Mouse (Mus musculus): Measurements from ENCODE around the gene Eloa. TPM values are rescaled to one million over a fixed set of nuclear protein-coding genes. Genes with fewer than 3 reads are reported as not detected.
"Not testable (repeated sequence)": the region's sequence is repeated elsewhere in the genome, so short reads cannot be mapped to it uniquely, and the experiment has no call there.

The Eloa gene
- total RNA-seq, 4 experiments from 2014 or later: 56.6 to 70.4 (median 62.9) TPM

DNA sequence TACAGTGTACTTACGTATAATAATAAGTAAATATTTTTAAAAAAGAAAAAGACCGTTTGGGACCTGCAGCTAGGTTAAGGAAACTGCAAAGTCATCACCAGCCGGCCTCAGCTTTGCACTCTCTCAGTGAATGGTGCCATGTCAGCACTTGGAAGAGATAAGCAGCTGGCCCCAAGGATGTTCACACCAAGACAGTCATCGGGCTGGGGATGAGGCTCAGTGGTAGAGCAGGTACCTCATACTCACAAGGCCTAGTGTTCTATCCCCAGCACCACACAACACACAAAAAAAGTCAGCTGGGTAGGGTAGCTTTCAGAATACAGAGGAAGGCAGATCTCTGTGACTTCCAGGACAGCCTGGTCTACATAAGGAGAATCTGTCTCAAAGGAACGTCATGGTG lies 36.4 kb downstream of the Eloa start:
- DNase-seq (ENCODE audit: low spot score in 2 of 2): no peak

GRCm38 (mm10) chr4:135984556-135984955 lies 37.0 kb downstream of the Eloa start:
- DNase-seq (ENCODE audit: low spot score in 2 of 2): no peak

DNA sequence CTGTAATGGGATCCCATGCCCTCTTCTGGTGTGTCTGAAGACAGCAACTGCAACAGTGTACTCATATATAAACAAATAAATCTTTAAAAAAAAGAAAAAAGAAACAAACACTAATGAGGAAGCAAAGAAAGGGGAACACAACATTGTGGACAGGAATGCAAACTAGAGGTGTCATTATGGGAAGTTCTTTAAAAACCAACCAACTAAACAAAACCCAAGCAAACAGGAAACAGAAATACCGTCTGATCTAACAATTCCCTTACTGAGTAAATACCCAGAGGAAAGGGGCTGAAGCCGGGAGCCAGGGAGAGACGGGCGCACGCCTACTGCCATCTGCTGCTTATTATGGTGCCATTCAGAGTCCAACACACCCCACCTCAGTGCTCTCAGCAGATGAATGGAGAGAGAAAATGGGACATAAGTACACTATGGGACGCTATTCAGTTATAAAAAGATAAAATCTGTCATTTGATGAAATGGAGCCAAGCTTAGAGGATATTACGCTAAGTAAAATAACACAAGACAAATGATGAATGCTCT lies 40.0 kb downstream of the Eloa start:
- DNase-seq (ENCODE audit: low spot score in 2 of 2): no peak

GRCm38 (mm10) chr4:135980223-135980622 lies 41.3 kb downstream of the Eloa start:
- not testable (repeated sequence) for DNase-seq (ENCODE audit: low spot score in 2 of 2)

DNA sequence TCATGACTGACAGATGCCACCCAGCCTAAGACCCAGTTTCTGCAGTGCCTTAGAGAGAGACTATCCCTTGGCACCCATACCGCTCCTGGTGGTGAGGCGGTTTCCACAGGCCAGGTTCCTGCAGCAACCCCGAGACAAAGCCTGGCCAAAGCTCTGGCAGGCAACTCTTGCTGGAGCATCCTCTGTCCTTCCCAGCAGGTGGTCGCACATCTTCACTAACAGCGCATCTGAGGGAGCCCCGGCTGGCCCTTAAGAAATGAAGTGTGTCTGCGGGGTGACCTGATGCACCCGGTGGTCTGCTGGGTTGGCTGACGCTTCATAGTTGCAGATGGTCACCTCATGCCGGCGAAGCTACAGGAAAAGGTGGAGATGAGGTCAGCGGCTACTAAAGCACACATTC lies 45.4 kb downstream of the Eloa start:
- no peak for DNase-seq (ENCODE audit: low spot score in 2 of 2)

DNA sequence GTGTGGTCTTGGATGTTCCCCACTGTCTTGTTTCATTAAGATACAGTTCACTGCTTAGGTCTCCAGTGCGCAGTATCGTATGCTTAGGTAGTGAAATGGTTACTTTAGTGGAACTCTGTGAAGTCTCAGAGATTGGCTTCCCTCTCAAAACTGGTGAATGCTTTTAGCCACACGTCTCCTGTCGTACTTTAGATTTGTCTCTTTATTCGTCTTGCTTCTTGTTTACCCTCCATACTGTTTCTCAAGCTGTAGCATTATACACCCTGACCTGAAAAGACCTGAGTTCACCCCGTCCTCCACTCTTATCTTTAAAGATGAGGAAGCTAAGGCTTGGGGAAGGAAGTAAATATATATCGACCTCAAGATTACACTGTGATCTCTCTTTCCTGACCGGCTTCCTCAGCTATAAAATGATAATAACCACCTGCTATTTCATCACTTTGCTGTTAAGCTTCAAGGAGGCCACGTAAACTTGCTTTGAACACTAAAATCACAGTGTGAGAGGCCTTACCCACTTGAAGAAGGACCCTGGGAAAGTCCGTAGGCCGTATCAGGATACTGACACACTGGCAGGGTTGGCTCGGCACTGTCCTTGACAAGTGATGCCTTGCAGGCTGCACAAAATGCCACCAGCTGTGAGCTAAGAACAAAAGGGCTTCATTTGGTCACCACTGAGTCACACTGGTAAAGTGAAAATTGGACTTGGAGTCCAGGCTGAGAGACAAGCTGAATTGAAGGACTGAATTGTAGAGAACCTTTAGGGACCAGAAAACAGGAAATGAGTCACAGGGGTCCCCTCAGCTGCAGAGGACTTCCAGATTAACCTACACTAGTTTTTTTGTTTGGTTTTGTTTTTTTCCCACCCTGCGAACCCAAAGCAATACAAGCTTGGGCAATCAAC lies 48.4 kb downstream of the Eloa start:
- no peak for DNase-seq (ENCODE audit: low spot score in 2 of 2)

GRCm38 (mm10) chr4:135972556-135972906 lies 49.0 kb downstream of the Eloa start, which contains the start of gene Lypla2:
TSS of gene Lypla2 (minus strand) at chr4:135972626.
- peak; percentile 73 to 85 for DNase-seq (ENCODE audit: low spot score in 2 of 2)

- no peak for DNase-seq (ENCODE audit: low spot score in 2 of 2)
Observed at GRCm38 (mm10) chr4:135971805-135972555, 49.6 kb downstream of the Eloa start.

DNA sequence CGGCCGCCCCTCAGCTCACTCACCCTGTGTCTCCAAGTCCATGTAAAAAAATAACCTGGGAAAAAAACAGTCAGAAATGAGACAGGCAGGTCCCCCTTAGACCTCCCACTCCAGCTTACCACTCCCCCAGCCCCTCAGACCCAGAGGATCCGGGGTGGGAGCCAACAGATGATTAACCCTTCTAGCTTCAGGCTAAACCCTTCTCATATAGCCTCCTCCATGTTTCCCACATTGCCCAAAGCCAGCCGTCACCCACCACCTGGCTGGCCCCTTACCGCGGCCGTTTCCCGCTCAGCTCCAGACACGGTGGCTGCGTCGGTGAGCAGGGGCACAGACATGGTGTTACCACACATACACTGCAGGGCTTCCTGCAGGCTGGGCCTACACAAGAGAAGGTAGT lies 51.0 kb downstream of the Eloa start:
- no peak for DNase-seq (ENCODE audit: low spot score in 2 of 2)

DNA sequence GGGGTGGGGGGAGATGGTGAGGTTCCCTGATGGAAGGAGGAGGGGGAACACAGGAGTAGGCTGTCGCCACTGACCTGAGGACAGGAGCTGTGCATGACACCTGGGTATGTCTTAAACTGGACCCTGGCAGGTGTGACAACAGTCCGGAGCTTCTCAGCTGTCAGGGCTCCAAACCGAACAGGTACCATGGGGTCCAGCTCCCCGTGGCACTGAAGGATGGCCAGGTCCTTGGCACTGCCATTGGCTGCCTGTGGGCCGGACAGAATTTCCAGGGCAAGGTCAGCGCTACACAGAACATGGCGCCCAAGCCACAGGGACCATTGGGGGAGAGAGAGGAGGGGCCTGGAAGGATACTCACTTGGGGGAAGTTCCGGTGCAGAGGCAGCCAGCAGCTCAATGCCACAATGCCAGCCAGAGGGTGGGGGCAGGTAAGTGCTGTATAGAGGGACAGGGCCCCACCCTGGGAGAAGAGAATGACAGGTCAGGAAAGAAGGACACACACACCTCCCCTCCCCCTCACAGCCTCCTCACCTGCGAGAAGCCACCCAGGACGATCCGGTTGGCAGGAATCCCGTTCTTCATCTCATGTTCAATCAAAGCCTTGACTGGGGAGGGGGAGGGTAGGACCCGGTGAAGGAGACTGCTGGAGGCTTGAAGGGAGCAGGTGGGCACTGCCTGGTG lies 52.4 kb downstream of the Eloa start:
- no peak for DNase-seq (ENCODE audit: low spot score in 2 of 2)

DNA sequence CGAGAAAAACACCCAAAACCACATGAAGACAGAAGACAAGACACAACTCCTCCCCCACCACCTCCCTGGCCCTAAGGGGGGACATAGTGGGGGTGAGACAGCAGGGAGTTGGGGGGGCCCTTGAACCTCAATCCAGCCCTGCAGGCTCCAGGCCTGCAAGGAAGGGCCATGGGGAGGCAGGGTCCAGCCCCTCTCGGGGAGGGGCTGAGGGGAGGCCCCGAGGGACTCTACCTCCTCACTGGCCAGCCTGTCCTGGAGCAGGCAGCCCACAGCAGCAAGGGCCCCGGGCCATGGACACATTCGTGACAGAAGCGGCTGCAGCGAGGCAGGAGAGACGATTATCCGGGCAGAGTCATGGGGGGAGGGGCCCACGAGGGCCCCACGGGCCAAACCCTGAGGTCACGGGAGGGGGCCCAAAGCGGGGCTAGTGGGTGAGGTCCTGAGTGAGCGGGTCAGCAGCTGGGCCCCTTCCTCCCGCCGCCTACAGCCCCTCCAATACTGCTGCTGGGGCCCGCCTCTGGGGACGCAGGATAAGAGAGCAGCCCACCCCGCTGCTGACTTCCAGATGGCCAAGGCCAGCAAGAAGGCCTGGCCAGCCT lies 53.2 kb downstream of the Eloa start:
- no peak for DNase-seq (ENCODE audit: low spot score in 2 of 2)

GRCm38 (mm10) chr4:135967086-135967760 lies 54.3 kb downstream of the Eloa start:
- no peak for DNase-seq (ENCODE audit: low spot score in 2 of 2)

DNA sequence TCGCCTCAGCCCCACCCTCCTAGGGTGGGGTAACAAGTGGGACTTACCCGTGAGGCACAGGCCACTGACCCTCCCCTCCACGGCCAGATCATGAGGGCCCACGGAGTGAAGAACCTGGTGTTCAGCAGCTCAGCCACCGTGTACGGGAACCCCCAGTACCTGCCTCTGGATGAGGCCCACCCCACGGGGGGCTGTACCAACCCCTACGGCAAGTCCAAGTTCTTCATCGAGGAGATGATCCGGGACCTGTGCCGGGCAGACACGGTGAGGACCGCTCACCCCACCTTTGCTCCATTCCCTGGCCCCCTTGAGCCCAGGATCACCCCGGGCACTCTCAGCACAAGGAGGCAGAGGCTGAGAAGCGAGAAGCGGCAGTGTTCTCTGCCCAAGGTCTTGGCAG lies 55.3 kb downstream of the Eloa start:
- no peak for DNase-seq (ENCODE audit: low spot score in 2 of 2)

GRCm38 (mm10) chr4:135965113-135965512 lies 56.5 kb downstream of the Eloa start:
- no peak for DNase-seq (ENCODE audit: low spot score in 2 of 2)

- no peak for DNase-seq (ENCODE audit: low spot score in 2 of 2)
Observed at GRCm38 (mm10) chr4:135964426-135964825, 57.1 kb downstream of the Eloa start.

DNA sequence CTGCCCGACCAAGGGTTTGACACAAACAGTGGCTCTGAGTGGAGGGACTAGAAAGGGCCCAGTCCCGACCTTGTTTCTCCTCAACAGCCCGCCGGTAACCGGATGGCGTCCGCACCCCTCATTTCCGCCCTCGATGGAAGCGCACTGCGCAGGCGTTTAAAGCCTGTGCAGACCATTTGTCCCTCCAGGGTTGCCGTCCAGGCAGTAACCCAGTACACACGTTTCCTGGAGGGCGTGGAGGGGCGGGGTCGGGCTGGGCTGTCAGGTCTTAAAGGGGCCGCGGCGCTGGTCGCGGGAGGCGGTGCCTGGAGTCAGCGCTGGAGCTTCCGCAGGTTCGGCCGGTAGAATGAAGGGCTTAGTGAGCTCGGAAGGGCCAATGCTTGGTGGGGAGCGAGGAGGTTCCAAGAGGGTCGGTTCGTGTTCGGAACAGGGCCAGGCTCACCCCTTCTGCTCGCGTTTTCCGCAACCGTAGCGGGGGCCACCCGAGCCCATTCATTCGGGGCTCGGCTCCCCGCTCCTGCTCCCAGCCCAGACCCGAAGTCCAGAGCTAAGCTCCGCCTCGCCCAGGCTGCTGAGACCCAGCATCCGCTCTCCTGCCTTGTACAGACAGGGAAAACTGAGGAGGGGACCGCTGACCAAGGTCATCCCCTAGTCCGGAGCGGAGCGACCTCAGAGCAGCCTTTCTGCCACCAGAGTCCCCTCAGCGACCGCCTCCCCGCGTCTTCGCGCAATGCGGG lies 57.9 kb downstream of the Eloa start, which contains the start of gene Gale:
Gene Gale (plus strand): TSS at position 271 of the 737 bp plus-strand sequence.
- peak; percentile 79 to 88 for DNase-seq (ENCODE audit: low spot score in 2 of 2)

DNA sequence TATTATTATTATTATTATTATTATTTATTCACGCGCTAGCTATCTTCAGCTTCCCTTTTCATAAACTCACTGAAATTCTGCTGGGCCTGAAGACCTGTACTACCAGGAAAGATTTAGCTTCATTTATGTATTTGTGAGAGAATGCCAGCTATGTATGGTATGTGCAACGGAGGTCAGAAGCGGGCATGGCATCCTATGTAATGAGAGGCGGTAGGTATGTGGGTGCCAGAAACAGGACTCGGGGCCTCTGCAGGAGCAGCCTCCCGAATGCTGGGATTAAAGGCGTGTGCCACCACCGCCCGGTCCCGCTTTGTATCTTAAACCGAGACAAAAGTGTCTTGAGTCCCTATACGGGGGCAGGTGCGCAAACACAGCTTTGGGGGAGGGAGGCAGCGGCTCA lies 58.6 kb downstream of the Eloa start:
- DNase-seq (ENCODE audit: low spot score in 2 of 2): no peak

DNA sequence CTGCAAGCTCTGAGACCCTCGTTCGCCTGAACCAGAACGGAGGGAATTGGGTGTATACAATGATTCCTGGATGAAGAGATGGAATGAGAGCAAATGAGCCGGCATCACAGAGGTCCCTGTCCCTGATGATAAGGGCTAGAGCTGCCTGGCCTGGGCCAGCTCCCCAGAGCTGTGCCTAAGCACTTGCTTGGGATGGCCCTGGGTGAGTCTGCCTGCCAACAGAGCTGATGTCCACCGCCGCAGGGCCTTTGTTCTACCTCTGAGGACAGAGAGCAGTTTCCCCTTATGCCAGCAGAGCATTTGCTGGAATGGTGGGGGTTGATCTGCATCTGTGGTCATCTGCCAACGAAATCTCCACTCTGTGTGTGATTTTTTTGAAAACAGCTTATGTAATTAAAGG lies 59.4 kb downstream of the Eloa start:
- DNase-seq (ENCODE audit: low spot score in 2 of 2): no peak

GRCm38 (mm10) chr4:135961709-135962108 lies 59.9 kb downstream of the Eloa start:
- no peak for DNase-seq (ENCODE audit: low spot score in 2 of 2)

DNA sequence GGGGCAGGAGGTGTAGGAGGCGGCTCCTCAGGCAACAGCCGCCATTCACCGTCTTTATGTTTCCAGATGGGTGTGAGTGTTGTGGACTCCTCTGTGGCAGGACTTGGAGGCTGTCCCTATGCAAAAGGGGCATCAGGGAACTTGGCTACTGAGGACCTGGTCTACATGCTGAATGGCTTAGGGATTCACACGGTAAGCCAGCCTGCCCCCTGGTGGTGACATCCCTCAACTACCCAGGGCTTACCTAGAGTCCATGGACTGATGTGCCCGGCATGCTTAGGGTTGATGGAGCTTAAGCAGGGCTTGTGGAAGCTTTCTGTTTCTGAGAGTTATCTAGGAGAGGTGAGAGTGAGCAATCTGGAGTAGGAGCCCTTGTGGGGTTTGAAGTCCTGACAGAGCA lies 60.8 kb downstream of the Eloa start:
- peak; percentile 69 to 70 for DNase-seq (ENCODE audit: low spot score in 2 of 2)

Data from gastrocnemius, adult 8-10 months (tissue).